13 mouse cellular contexts compared by ENCODE assay signal in genomic region chr1:180606106-180606505, GRCm38 (mm10).
"Had no signal": no experiment of that assay in that cellular context is flagged by ENCODE, and none has a peak within 500 bp of the region (broad histone marks: within the 10 kb centered on the region; RNA-seq: fewer than 3 reads in every experiment).

No protein-coding gene starts in this region.

- DNase-seq: kidney, adult 18-20 months; kidney, adult 9 months; layer of hippocampus, postnatal 36 days; liver, embryonic 13.5 days; lung, adult 2 months; lung, postnatal 14 days; lung, postnatal 4 days; right cerebral cortex, adult 18-20 months; right cerebral cortex, postnatal 14 days; right cerebral cortex, postnatal 4 days; spleen, adult 18-20 months; thymus, adult 18-20 months had no signal

- ATAC-seq: midbrain, embryonic 15.5 days had no signal
